Mouse (Mus musculus): ENCODE measurements at regions not wholly inside any gene's neighbourhood (a gene's known extent, or its start where the extent isn't known, plus 50 kb on each side); places are given as distances from the start of the nearest gene placed in this dataset.

- DNase-seq (ENCODE audit: low spot score in 2 of 2): no peak
Observed at GRCm38 (mm10) chr9:112909311-112910101, 673.8 kb upstream of the Arpp21 start.

- DNase-seq (ENCODE audit: low spot score in 2 of 2): no peak
Observed at GRCm38 (mm10) chr9:112905955-112906354, 670.2 kb upstream of the Arpp21 start.

GRCm38 (mm10) chr9:112864921-112865320 lies 629.2 kb upstream of the Arpp21 start:
- no peak for DNase-seq (ENCODE audit: low spot score in 2 of 2)

- DNase-seq (ENCODE audit: low spot score in 2 of 2): no peak
Observed at GRCm38 (mm10) chr9:112861136-112861535, 625.4 kb upstream of the Arpp21 start.

GRCm38 (mm10) chr9:112860307-112860893 lies 624.7 kb upstream of the Arpp21 start:
- no peak for DNase-seq (ENCODE audit: low spot score in 2 of 2)

- no peak for DNase-seq (ENCODE audit: low spot score in 2 of 2)
Observed at GRCm38 (mm10) chr9:112841473-112841872, 605.7 kb upstream of the Arpp21 start.

GRCm38 (mm10) chr9:112839071-112839793 lies 603.5 kb upstream of the Arpp21 start:
- no peak for DNase-seq (ENCODE audit: low spot score in 2 of 2)

- no peak for DNase-seq (ENCODE audit: low spot score in 2 of 2)
Observed at GRCm38 (mm10) chr9:112837563-112837962, 601.8 kb upstream of the Arpp21 start.

GRCm38 (mm10) chr9:112834441-112835245 lies 598.9 kb upstream of the Arpp21 start:
- DNase-seq (ENCODE audit: low spot score in 2 of 2): no peak

- DNase-seq (ENCODE audit: low spot score in 2 of 2): no peak
Observed at GRCm38 (mm10) chr9:112831102-112831501, 595.4 kb upstream of the Arpp21 start.

- no peak for DNase-seq (ENCODE audit: low spot score in 2 of 2)
Observed at GRCm38 (mm10) chr9:112828602-112829001, 592.9 kb upstream of the Arpp21 start.

GRCm38 (mm10) chr9:112826592-112826991 lies 590.9 kb upstream of the Arpp21 start:
- no peak for DNase-seq (ENCODE audit: low spot score in 2 of 2)

- no peak for DNase-seq (ENCODE audit: low spot score in 2 of 2)
Observed at GRCm38 (mm10) chr9:112821940-112822339, 586.2 kb upstream of the Arpp21 start.

- no peak for DNase-seq (ENCODE audit: low spot score in 2 of 2)
Observed at GRCm38 (mm10) chr9:112811946-112812345, 576.2 kb upstream of the Arpp21 start.

- DNase-seq (ENCODE audit: low spot score in 2 of 2): no peak
Observed at GRCm38 (mm10) chr9:112799583-112800220, 564.0 kb upstream of the Arpp21 start.

GRCm38 (mm10) chr9:112793537-112793936 lies 557.8 kb upstream of the Arpp21 start:
- no peak for DNase-seq (ENCODE audit: low spot score in 2 of 2)

- no peak for DNase-seq (ENCODE audit: low spot score in 2 of 2)
Observed at GRCm38 (mm10) chr9:112771981-112772380, 536.2 kb upstream of the Arpp21 start.

GRCm38 (mm10) chr9:112744616-112745015 lies 508.9 kb upstream of the Arpp21 start:
- DNase-seq (ENCODE audit: low spot score in 2 of 2): no peak

GRCm38 (mm10) chr9:112743871-112744590 lies 508.3 kb upstream of the Arpp21 start:
- no peak for DNase-seq (ENCODE audit: low spot score in 2 of 2)

- no peak for DNase-seq (ENCODE audit: low spot score in 2 of 2)
Observed at GRCm38 (mm10) chr9:112735761-112736160, 500.0 kb upstream of the Arpp21 start.

- no peak for DNase-seq (ENCODE audit: low spot score in 2 of 2)
Observed at GRCm38 (mm10) chr9:112725523-112725922, 489.8 kb upstream of the Arpp21 start.
